Mouse (Mus musculus) heart, postnatal 14 days (tissue): ENCODE results near the gene Aldh6a1. TPM values are rescaled to one million over a fixed set of nuclear protein-coding genes. Genes with fewer than 3 reads are reported as not detected.

Experiments
- DNase-seq, 2 experiments: peaks; one replicate each; pipeline ENCODE4 v3.0.0; 2021 to 2022
- intact Hi-C: fragments of 180-260 bp; cut with DNase I; formaldehyde crosslinking; loops from one replicate; pipeline ENCODE4 v1.15.1; 2025
- total RNA-seq, 2 experiments: library from RNA; stranded (reverse); gene quantifications; 2 replicates each; pipeline ENCODE4 v1.2.3; 2021

Aldh6a1 gene
- total RNA-seq, 2 experiments from 2014 or later: 91.0 to 111 TPM

DNA sequence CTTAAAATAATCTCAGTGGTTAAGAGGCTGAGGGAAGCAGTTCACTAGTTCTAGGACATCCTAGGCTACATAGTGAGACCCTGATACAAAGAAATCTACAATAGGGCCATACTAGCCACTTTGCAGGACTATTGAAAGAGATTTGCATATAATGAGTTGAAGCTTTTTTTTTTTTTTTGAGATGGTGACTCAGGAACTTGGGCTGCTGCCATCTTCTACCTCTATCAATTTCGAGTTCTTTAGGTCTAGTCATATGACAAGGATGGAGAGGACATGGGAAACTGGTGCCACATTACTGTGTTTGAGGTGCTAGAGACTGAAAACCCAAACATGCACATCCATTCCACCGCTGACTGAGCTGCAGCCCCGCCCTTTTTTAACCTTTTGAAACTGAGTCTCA lies 26.8 kb downstream of the Aldh6a1 start:
- DNase-seq: no peak
- intact Hi-C loops: no loop called here

GRCm38 (mm10) chr12:84417605-84417922 lies 33.2 kb downstream of the Aldh6a1 start:
- intact Hi-C loops: no loop called here
- no peak for DNase-seq

- peak; percentile 81 to 88 for DNase-seq
- intact Hi-C loops: no loop called here
Observed at GRCm38 (mm10) chr12:84416834-84417604, 33.8 kb downstream of the Aldh6a1 start, which contains the start of gene Rnf113a2. TSS of gene Rnf113a2 (plus strand) at chr12:84417196.

- intact Hi-C loops: loop anchor here (5.0 kb wide), 1 partner anchor 47 kb away; the partner anchor contains the start of genes Coq6 and Fam161b
- DNase-seq: peak; percentile 95 to 96
Observed at GRCm38 (mm10) chr12:84408819-84409507, 41.8 kb downstream of the Aldh6a1 start, which contains the start of the genes Entpd5 and Bbof1. TSS of gene Entpd5 (minus strand) at chr12:84409029. TSS of gene Bbof1 (plus strand) at chr12:84409071.

- DNase-seq: peak in 1 of 2 experiments; percentile 12
- intact Hi-C loops: loop anchor here (5.0 kb wide), 1 partner anchor 46 kb away; the partner anchor contains the start of genes Coq6 and Fam161b
Observed at GRCm38 (mm10) chr12:84407874-84408818, 42.7 kb downstream of the Aldh6a1 start.

DNA sequence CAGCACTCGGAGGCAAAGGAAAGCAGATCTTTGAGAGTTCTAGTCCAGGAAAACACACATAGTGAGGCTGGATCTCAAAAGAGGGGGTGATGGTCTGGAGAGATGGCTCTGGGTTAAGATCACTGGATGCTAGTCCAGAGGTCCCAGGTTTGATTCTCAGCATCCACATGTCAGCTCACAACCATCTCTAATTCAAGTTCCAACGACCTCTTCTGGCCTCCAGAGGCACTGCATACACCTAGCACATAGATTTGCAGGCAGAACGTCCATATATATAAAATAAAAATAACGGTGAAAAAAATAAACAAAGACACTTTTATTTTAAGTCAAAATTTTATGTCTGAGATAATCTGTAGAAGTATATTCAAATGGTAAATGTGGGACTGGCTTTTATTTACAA lies 43.5 kb downstream of the Aldh6a1 start:
- no peak for DNase-seq
- intact Hi-C loops: loop anchor here (5.0 kb wide), 1 partner anchor 45 kb away; the partner anchor contains the start of genes Coq6 and Fam161b

GRCm38 (mm10) chr12:84404541-84404940 lies 46.3 kb downstream of the Aldh6a1 start:
- intact Hi-C loops: no loop called here

DNA sequence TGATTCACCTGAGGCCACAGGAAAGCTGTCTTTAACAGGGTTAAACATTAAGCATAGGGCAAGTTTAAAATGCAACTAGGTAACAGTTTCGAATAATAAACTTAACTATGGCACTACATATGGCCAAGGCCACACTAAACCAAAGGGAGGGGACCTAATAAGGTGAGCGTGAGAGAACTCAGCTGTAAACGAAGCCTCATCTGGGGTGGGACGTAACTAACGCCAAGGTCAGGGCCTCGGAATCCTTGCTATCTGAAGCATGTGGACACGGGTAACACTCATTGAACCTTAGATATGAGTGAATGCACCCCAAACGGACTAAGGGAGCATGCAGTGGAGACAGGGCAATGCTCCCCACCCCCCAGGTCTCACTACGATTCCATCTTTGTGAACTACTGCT lies 47.9 kb downstream of the Aldh6a1 start:
- DNase-seq: no peak
- intact Hi-C loops: no loop called here

More at GRCm38 (mm10) chr12:84404541-84404940, 46.3 kb downstream of the Aldh6a1 start:
- DNase-seq: no peak

GRCm38 (mm10) chr12:84400653-84401052 lies 50.2 kb downstream of the Aldh6a1 start:
- intact Hi-C loops: no loop called here
- DNase-seq: no peak

DNA sequence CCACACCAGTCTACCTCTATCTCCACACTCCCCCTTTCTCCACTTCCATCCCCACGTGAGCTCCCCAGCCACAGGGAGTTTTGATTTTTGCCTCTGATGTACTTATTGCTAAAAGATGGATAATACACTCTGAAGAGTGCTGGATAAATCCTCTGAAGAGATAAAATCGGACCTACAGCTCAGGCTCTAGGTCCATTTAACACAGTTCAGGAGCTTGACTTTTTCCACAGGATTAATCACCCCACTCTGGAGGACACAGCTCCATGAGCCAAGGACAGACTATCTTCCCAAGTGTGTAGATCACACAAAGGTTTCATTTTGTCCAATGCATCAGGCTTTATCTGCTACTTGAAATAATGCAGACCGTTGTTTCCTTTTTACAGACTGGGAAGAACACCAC lies 50.7 kb downstream of the Aldh6a1 start:
- DNase-seq: no peak
- intact Hi-C loops: no loop called here

DNA sequence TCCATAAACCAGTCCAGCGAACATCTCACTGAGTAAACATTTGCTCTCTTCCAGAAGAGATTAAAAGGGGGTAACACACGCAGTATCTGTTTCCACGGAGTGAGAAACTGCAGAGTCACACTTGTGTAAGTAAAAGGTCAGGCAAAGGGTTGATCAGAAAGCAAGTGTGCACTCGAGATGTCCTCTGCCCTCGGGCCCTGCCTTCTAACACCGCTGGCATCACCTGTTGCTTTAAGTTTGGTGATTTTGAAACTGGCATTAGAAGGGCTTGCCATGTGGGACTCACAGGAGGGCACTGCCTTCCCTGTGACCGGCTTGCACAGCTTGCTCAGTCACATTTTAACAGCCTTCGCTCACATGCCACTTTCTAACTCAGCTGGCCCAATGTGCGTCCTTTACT lies 51.1 kb downstream of the Aldh6a1 start:
- DNase-seq: no peak
- intact Hi-C loops: no loop called here

DNA sequence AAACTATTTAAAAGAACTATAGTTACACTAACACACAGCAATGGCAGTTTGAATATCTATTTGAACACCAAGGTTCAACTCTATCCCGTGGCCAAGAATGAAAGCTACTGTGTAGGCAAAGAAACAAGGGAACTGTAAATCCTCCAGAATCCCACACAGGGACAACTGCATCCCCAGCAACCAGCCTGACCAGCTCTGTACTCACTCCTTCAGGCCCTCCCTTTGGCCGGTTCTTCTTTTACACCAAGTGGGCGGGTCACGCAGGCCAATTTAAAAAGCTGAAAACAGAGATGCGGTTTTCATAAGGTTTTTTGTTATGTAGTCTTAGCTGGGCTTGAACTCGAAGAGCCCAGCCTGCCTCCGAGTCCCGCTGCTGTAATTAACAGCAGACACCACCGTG lies 51.7 kb downstream of the Aldh6a1 start:
- intact Hi-C loops: no loop called here

DNA sequence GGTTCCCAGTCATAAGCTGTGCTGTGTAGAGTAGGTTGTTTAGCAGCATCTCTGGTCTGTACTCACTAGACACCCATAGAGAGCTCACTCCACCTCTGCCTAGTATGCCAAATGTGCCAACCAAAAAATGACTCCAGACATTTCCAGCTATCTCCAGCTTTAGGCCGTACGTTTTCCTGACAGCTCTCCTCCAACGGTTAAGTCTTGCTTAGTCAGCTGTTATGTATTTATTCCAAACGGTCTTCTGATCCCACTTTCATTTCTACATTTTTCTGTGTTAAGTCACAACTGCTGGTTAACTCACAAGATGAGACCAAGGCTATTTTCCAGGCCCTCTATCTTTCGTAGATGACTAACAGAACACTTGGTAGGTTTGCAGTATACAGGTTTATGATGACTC lies 52.2 kb downstream of the Aldh6a1 start:
- intact Hi-C loops: no loop called here

More for the DNA sequence above, 51.7 kb downstream of the Aldh6a1 start:
- DNase-seq: no peak

DNA sequence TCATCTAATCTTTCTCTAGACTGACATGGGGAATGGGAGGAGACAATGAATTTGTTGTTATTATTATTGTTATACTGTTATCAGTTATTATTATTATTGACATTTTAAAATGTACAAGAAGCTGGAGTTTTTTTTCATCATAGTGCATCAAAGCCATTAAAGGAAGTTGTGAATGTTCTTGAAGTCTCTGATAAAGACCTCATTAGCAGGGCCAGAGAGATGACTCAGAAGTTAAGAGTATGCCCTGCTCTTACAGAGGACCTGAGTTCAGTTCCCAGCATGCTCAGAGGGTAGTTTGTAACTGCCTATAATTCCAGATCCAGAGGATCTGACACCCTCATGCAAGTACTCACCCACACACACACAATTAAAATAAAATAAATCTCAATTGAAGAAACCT lies 53.1 kb downstream of the Aldh6a1 start:
- intact Hi-C loops: no loop called here

More for the DNA sequence above, 52.2 kb downstream of the Aldh6a1 start:
- DNase-seq: no peak

GRCm38 (mm10) chr12:84396947-84397679 lies 53.7 kb downstream of the Aldh6a1 start:
- intact Hi-C loops: no loop called here
- DNase-seq: no peak

More for the DNA sequence above, 53.1 kb downstream of the Aldh6a1 start:
- DNase-seq: no peak

DNA sequence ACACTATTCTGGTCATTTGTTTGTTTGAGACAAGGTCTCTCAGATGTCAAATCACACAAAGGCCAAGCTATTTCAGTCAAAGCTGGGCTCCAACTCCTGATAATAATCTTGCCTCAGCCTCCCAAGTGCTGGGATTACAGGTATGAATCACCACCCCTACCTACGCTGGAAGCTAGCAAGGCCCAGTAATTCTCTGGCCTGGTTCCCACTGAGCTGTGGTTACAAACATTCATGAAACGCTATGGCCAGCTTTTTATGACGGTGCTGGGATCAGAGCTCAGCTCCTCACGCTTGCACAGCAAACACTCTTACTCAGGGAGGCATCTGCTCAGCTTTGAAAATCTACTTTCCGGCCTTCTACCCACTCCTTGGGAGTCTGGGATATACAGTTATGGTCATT lies 57.0 kb downstream of the Aldh6a1 start:
- DNase-seq: no peak
- intact Hi-C loops: no loop called here

GRCm38 (mm10) chr12:84392681-84393080 lies 58.1 kb downstream of the Aldh6a1 start:
- intact Hi-C loops: no loop called here
- DNase-seq: no peak

DNA sequence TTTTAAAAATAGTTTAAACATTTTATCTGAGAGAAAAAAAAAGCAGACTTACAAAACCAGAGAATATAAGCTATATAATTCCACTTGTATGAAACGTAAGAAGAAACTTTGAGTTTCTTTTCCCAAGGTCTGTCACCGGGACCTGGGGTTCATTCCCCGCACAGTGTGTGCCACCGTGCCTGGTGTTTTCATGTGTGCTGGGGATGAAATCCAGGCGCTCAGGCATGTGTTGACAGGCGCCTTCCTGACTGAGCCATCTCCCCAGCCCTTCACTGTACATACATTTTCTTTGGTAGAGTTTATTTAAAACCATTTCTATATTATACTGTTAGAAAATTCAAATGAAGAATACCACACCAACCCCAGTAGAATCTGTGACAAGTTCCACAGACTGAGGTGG lies 60.5 kb downstream of the Aldh6a1 start:
- peak in 1 of 2 experiments; percentile 50 for DNase-seq
- intact Hi-C loops: no loop called here

GRCm38 (mm10) chr12:84388774-84389400 lies 61.9 kb downstream of the Aldh6a1 start:
- intact Hi-C loops: no loop called here
- no peak for DNase-seq
